Mouse (Mus musculus): ENCODE data around the gene Pecam1.

Gene Pecam1

DNA sequence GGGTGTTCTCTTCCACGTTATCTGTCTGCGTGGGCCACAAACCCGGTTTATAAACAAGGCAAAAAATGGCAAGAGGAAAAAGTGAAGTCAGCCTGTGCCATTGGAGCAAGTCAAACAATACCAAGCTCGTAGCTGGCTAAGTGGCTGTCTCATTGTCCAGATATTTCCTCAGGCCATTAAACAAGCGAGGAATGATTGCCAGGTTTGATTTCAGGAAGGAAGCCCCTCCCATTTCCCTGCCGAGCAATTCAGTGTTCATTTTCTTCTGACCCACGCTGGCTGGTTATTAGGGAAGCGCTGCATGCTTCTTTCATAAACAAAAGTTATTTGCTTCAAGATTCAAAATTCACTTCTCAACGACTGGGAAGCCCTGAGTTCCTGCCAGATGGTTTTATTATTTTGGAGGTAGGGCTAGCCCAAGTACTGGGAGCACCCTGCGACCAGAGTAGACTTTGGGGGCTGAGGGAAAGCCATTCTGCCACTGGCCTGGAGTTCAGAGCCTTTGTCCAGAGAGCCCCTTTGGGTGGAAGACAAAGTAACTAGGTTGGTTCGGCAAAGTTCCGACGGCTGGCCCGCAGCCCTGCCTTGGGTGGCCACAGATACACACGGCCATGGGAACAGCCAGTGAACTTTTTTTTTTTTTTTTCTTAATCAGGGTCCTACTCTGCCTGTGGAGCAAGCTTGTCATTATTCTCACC, 90.7 kb downstream of the Pecam1 start:
- POLR2A ChIA-PET = interaction anchor here in 3 of 4 experiments (0.6 to 3.6 kb wide), 21 partner anchors 9 to 195 kb away, joined by 3 to 16 read pairs (median 4); no protein-coding TSS in a partner anchor
- CTCF ChIA-PET = interaction anchor here (0.6 to 2.4 kb wide), 5 partner anchors 11 to 488 kb away, joined by 4 to 14 read pairs (median 4); no protein-coding TSS in a partner anchor

GRCm38 (mm10) chr11:106658051-106658880, 92.2 kb downstream of the Pecam1 start:
- CTCF ChIA-PET = interaction anchor here (0.6 to 2.4 kb wide), 12 partner anchors 10 to 520 kb away, joined by 3 to 14 read pairs (median 4); no protein-coding TSS in a partner anchor
- POLR2A ChIA-PET = interaction anchor here in 3 of 4 experiments (0.6 to 3.6 kb wide), 31 partner anchors 8 to 473 kb away, joined by 3 to 15 read pairs (median 3); partner anchors contain the start of genes Ern1 (in 1 of the 3), Kpna2 (in 1 of the 3) and Tex2 (in 1 of the 3)

DNA sequence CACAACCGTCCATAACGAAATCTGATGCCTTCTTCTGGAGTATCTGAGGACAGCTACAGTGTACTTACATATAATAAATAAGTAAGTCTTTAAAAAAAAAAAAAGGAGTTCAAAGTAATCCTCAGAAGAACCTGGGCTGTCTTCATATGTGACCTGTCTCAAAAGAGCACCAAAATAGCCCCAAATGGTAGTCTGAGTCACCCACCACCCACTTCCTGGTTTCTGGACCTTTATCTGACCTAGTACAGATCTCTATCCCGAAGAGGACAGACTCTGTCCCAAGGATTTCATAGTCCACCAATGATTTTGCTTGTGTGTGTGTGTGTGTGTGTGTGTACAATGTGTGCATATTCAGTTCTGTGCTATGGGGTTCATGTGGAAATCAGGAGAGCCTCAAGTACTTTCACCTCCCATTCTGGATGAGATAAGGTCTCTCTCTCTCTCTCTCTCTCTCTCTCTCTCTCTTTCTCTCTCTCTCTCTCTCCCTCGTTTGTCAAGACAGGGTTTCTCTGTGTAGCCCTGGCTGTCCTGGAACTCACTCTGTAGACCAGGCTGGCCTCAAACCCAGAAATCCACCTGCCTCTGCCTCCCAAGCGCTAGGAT, 93.4 kb downstream of the Pecam1 start:
- ChIA-PET CTCF (interaction anchor here in 2 of 4 experiments (1.5 to 2.4 kb wide), 3 partner anchors 8 to 85 kb away, joined by 4 to 14 read pairs (median 6); no protein-coding TSS in a partner anchor), POLR2A (interaction anchor here (0.5 to 2.6 kb wide), 9 partner anchors 9 to 196 kb away, joined by 3 to 12 read pairs (median 6); no protein-coding TSS in a partner anchor)

- CTCF ChIA-PET = interaction anchor here (0.6 to 4.4 kb wide), 30 partner anchors 9 to 404 kb away, joined by 3 to 96 read pairs (median 4); partner anchors contain the start of gene Pecam1 (in 1 of the 4)
- POLR2A ChIA-PET = interaction anchor here in 3 of 4 experiments (0.7 to 2.4 kb wide), 18 partner anchors 10 to 148 kb away, joined by 3 to 15 read pairs (median 4); partner anchors contain the start of genes Cep95 (in 1 of the 3) and Ddx5 (in 1 of the 3)
These were observed 102.1 kb downstream of the Pecam1 start for GRCm38 (mm10) chr11:106648347-106648746.

DNA sequence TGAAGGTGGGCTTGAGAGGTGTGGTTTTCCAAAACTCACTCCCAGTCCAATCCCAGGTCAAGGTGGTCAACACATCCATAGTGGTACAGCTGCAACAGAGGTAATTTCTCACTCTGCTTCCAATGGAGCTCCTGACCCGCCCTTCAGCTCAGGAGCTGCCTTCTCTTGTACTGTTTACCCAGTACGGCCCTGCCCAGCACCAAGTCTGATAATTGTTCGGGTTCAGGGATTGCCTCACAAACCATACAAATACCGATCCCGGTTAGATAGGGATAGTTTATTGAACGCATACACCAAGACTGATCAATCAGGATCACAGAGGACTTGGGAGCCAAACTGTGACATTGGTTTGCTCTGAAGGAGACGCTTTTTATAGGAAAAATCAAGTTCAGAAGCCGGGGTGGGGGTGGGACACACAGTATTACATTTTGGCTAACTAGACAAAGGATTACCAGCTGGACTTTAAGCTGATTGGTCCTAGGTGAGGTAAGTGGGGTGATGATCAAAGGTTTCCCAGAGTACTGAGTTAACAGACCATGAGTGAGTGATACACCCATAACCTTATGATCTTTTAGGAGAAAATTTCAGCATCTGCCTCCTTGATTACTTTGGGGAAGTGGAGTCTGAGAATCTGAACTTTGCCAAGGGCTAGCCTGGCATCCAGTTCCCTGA, 107.3 kb downstream of the Pecam1 start:
- CTCF ChIA-PET = interaction anchor here in 2 of 4 experiments (0.5 to 1.3 kb wide), 2 partner anchors 9 to 99 kb away, joined by 3 to 5 read pairs; no protein-coding TSS in a partner anchor

GRCm38 (mm10) chr11:106641580-106641979, 108.8 kb downstream of the Pecam1 start:
- ChIA-PET CTCF (interaction anchor here in 3 of 4 experiments (0.5 to 1.3 kb wide), 3 partner anchors 101 kb away, joined by 3 to 15 read pairs (median 4); no protein-coding TSS in a partner anchor), POLR2A (interaction anchor here in 1 of 4 experiments (1.5 kb wide), 1 partner anchor 141 kb away, joined by 4 read pairs; no protein-coding TSS in a partner anchor)

More for the DNA sequence above, 107.3 kb downstream of the Pecam1 start:
- POLR2A ChIA-PET = interaction anchor here in 3 of 4 experiments (0.6 to 2.2 kb wide), 12 partner anchors 10 to 351 kb away, joined by 3 to 9 read pairs (median 4); partner anchors contain the start of gene Tex2 (in 2 of the 3)

GRCm38 (mm10) chr11:106640059-106640458, 110.4 kb downstream of the Pecam1 start:
- CTCF ChIA-PET = interaction anchor here in 2 of 4 experiments (0.7 to 1.4 kb wide), 4 partner anchors 102 to 221 kb away, joined by 3 to 5 read pairs (median 4); no protein-coding TSS in a partner anchor
- POLR2A ChIA-PET = interaction anchor here (0.6 to 3.7 kb wide), 12 partner anchors 19 to 223 kb away, joined by 3 to 23 read pairs (median 4); partner anchors contain the start of gene Ern1 (in 1 of the 4)

DNA sequence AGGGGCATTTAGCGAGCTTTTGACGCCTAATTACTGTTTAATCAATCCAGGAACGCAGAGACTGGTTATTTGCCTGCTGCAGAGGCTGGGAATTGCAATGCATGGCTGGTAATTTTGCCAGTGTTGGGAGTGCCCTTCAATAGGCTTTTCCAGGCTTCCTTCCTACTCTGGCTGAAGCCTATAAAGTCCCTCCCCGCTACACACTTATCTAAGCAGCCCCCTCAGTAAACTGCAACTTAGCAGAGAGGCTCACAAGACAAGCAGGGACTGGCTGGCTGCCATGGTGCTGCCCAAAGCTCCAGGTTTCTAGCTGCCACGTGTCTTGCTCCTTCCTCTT, 111.1 kb downstream of the Pecam1 start:
- POLR2A ChIA-PET = interaction anchor here (0.7 to 3.7 kb wide), 12 partner anchors 13 to 151 kb away, joined by 3 to 23 read pairs (median 3); partner anchors contain the start of genes Cep95 (in 1 of the 4), Ddx5 (in 1 of the 4) and Ern1 (in 1 of the 4)
- CTCF ChIA-PET = interaction anchor here in 3 of 4 experiments (0.5 to 1.6 kb wide), 4 partner anchors 9 to 155 kb away, joined by 3 to 5 read pairs (median 4); no protein-coding TSS in a partner anchor

- POLR2A ChIA-PET = interaction anchor here (0.6 to 3.7 kb wide), 12 partner anchors 13 to 223 kb away, joined by 3 to 23 read pairs (median 3); partner anchors contain the start of genes Cep95 (in 1 of the 4) and Ddx5 (in 1 of the 4)
- CTCF ChIA-PET = interaction anchor here (0.5 to 1.6 kb wide), 5 partner anchors 10 to 156 kb away, joined by 3 to 5 read pairs (median 4); no protein-coding TSS in a partner anchor
These were observed 111.7 kb downstream of the Pecam1 start for GRCm38 (mm10) chr11:106638551-106639355.

- CTCF ChIA-PET = interaction anchor here (0.6 to 1.6 kb wide), 7 partner anchors 10 to 498 kb away, joined by 3 to 4 read pairs (median 4); no protein-coding TSS in a partner anchor
These were observed 112.7 kb downstream of the Pecam1 start for GRCm38 (mm10) chr11:106637754-106638153.

GRCm38 (mm10) chr11:106635946-106636345, 114.5 kb downstream of the Pecam1 start:
- ChIA-PET POLR2A (interaction anchor here in 2 of 4 experiments (0.7 to 2.4 kb wide), 8 partner anchors 17 to 144 kb away, joined by 3 to 6 read pairs (median 3); partner anchors contain the start of gene Tex2 (in 2 of the 2)), CTCF (interaction anchor here in 2 of 4 experiments (0.7 to 0.8 kb wide), 2 partner anchors 8 kb away, joined by 3 to 5 read pairs; no protein-coding TSS in a partner anchor)

More at GRCm38 (mm10) chr11:106637754-106638153, 112.7 kb downstream of the Pecam1 start:
- POLR2A ChIA-PET = interaction anchor here in 2 of 4 experiments (1.0 to 3.7 kb wide), 8 partner anchors 19 to 137 kb away, joined by 3 to 23 read pairs (median 4); partner anchors contain the start of gene Milr1 (in 1 of the 2)

GRCm38 (mm10) chr11:106634175-106634574, 116.3 kb downstream of the Pecam1 start:
- POLR2A ChIA-PET = interaction anchor here in 3 of 4 experiments (0.6 to 1.5 kb wide), 10 partner anchors 23 to 133 kb away, joined by 3 to 12 read pairs (median 6); no protein-coding TSS in a partner anchor
- CTCF ChIA-PET = interaction anchor here (0.6 to 1.4 kb wide), 8 partner anchors 8 to 132 kb away, joined by 3 to 7 read pairs (median 4); no protein-coding TSS in a partner anchor

DNA sequence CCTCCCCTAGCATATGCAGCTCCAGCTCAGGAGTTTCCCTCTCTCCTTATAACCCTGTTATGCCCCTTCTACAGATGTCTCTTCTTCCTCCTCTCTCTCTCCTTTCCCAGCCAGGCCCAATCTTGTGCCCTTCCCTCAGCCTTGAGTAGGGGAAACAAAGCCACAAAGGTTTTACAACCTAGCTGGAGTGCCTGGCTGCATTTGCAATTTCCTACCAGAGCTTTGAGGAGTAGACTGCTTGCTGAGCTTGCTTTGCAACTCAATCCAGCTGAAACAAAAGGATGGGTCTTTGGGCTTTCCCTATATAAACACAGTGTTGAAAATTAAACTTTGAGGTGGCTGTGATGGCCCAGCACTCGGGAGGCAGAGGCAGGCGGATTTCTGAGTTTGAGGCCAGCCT, 117.0 kb downstream of the Pecam1 start:
- CTCF ChIA-PET = interaction anchor here in 3 of 4 experiments (0.6 to 1.4 kb wide), 7 partner anchors 11 to 150 kb away, joined by 3 to 7 read pairs (median 4); no protein-coding TSS in a partner anchor
- POLR2A ChIA-PET = interaction anchor here in 3 of 4 experiments (0.8 to 1.9 kb wide), 20 partner anchors 9 to 147 kb away, joined by 3 to 12 read pairs (median 3); partner anchors contain the start of gene Tex2 (in 1 of the 3)

- CTCF ChIA-PET = interaction anchor here (0.5 to 2.1 kb wide), 50 partner anchors 9 to 434 kb away, joined by 3 to 30 read pairs (median 3); partner anchors contain the start of genes Tex2 (in 2 of the 4) and Ern1 (in 1 of the 4)
- POLR2A ChIA-PET = interaction anchor here (0.5 to 12.9 kb wide), 23 partner anchors 8 to 525 kb away, joined by 3 to 112 read pairs (median 4); partner anchors contain the start of genes Tex2 (in 3 of the 4) and Ern1 (in 1 of the 4)
These were observed 122.7 kb downstream of the Pecam1 start for GRCm38 (mm10) chr11:106627692-106628091.

DNA sequence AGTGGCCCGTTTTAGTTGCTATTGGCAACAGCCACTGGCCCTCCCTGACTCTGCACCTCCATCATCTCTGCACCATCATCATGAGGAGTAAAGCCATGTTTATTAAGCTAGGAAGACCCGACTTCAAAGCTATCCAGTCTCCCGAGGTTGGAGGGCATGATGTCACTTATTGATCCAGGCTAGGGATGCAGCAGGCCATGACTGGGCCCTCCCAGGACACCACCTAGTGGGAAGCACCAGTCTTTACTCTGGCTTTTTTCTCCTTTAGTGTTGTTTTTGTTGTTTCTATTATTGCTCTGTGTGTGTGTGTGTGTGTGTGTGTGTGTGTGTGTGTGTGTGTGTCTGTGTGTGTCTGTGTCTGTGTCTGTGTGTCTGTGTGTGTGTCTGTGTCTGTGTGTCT, 124.9 kb downstream of the Pecam1 start:
- ChIA-PET CTCF (interaction anchor here (0.5 to 1.1 kb wide), 6 partner anchors 17 to 206 kb away, joined by 3 to 8 read pairs (median 3); no protein-coding TSS in a partner anchor), POLR2A (interaction anchor here in 3 of 4 experiments (0.7 to 12.9 kb wide), 9 partner anchors 12 to 228 kb away, joined by 3 to 112 read pairs (median 4); partner anchors contain the start of gene Tex2 (in 1 of the 3))
